Mouse (Mus musculus) midbrain, embryonic 14.5 days (tissue): ENCODE measurements at regions not wholly inside any gene's neighbourhood (a gene's known extent, or its start where the extent isn't known, plus 50 kb on each side); places are given as distances from the start of the nearest gene placed in this dataset.

ENCODE experiments used
- ATAC-seq: fragments of 200-750 bp; cut with Nextera tagmentation; 2 replicates; pipeline ENCODE4 v1.8.0; 2017; ENCODE audit warnings: moderate number of reproducible peaks, moderate library complexity; ENCODE audit not compliant: low FRiP score, low TSS enrichment
- DNase-seq: peaks from one replicate; pipeline ENCODE4 v3.0.0-alpha.2; 2015
- H3K27ac ChIP-seq: fragments of 300-500 bp; sonication (generic); replicated peaks from 2 replicates; pipeline ENCODE4 v1.5.1; 2014; ENCODE audit warnings: mild to moderate bottlenecking, low read depth, low read length, moderate library complexity
- H3K27me3 ChIP-seq: fragments of 300-500 bp; sonication (generic); 2 replicates; pipeline ENCODE4 v1.6.1; 2014; ENCODE audit warnings: low read length, control low read depth, mixed read lengths; ENCODE audit not compliant: control insufficient read depth, insufficient read depth
- H3K36me3 ChIP-seq: fragments of 300-500 bp; sonication (generic); 2 replicates; pipeline ENCODE4 v1.6.1; 2014; ENCODE audit warnings: low read length, control low read depth; ENCODE audit not compliant: control insufficient read depth, insufficient read depth
- H3K4me1 ChIP-seq: fragments of 300-500 bp; sonication (generic); 2 replicates; pipeline ENCODE4 v1.6.1; 2014; ENCODE audit warnings: mild to moderate bottlenecking, antibody characterized with exemption, low read length, control low read depth; ENCODE audit not compliant: control insufficient read depth, insufficient read depth
- H3K4me2 ChIP-seq: fragments of 300-500 bp; sonication (generic); 2 replicates; pipeline ENCODE4 v1.6.1; 2014; ENCODE audit warnings: mild to moderate bottlenecking, low read length, moderate library complexity
- H3K4me3 ChIP-seq: fragments of 300-500 bp; sonication (generic); replicated peaks from 2 replicates; pipeline ENCODE4 v1.5.1; 2014; ENCODE audit warnings: low read depth, low read length
- H3K9ac ChIP-seq: fragments of 300-500 bp; sonication (generic); replicated peaks from 2 replicates; pipeline ENCODE4 v1.6.1; 2014; ENCODE audit warnings: mild to moderate bottlenecking, low read length, moderate library complexity
- H3K9me3 ChIP-seq: fragments of 300-500 bp; sonication (generic); 2 replicates; pipeline ENCODE4 v1.6.1; 2016; ENCODE audit warnings: low read length, control low read depth, mixed read lengths; ENCODE audit not compliant: control insufficient read depth
- WGBS: fragments of 180-500 bp; shearing (Covaris S2); extraction: QIAGEN DNeasy Blood & Tissue Kit; methylation state at CpG from one replicate; pipeline ENCODE4 v1.1.7; 2014; 5-methylcytosine and 5-hydroxymethylcytosine counted together

GRCm38 (mm10) chr6:93200886-93201285, 257.6 kb upstream of the Adamts9 start:
- no peak overlapping the region for H3K4me2 ChIP-seq
- no peaks in the 10 kb centered on the region for H3K27me3 ChIP-seq
- H3K9me3 ChIP-seq = no peaks in the 10 kb centered on the region
- DNase-seq = no peak
- H3K4me3 ChIP-seq = no peak overlapping the region
- H3K36me3 ChIP-seq = no peaks in the 10 kb centered on the region
- no peak overlapping the region for H3K9ac ChIP-seq
- no peaks in the 10 kb centered on the region for H3K4me1 ChIP-seq
- ATAC-seq = no peak
- 83% methylated on average over 1 of the region's 1 CpGs for WGBS
- no peak overlapping the region for H3K27ac ChIP-seq

DNA sequence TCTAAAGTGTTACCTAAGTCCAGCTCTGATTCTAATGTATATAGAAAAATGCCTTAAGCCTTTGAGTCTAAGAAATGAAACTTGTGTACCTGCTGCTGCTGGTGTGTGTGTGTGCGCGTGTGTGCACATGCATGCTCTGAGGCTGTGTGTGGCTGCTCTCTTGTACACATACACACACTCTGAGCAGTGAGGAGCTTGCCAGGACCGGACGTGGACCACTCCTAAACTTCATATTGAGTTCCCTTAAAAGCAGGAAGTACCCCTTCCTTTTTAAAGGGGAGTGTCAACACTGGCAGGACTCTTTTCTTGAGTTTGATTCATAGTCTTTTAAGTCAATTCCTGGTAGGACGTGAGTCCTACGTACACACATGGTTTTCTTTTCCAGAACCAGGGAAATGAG, 251.4 kb upstream of the Adamts9 start:
- Histone ChIP-seq H3K36me3 (no peaks in the 10 kb centered on the region), H3K9ac (no peak overlapping the region), H3K4me1 (no peaks in the 10 kb centered on the region), H3K4me2 (no peak overlapping the region), H3K27me3 (no peaks in the 10 kb centered on the region), H3K4me3 (no peak overlapping the region), H3K9me3 (no peaks in the 10 kb centered on the region), H3K27ac (no peak overlapping the region)
- ATAC-seq = no peak
- no peak for DNase-seq
- 93% methylated on average over 6 of the region's 6 CpGs for WGBS

GRCm38 (mm10) chr6:93192980-93193379, 249.7 kb upstream of the Adamts9 start:
- DNase-seq = no peak
- H3K36me3 ChIP-seq = no peaks in the 10 kb centered on the region
- no peak overlapping the region for H3K4me3 ChIP-seq
- H3K4me2 ChIP-seq = no peak overlapping the region
- H3K27me3 ChIP-seq = no peaks in the 10 kb centered on the region
- no peak overlapping the region for H3K9ac ChIP-seq
- H3K4me1 ChIP-seq = no peaks in the 10 kb centered on the region
- no peak for ATAC-seq
- H3K9me3 ChIP-seq = no peaks in the 10 kb centered on the region
- no peak overlapping the region for H3K27ac ChIP-seq
- 54% methylated on average over 2 of the region's 2 CpGs for WGBS

DNA sequence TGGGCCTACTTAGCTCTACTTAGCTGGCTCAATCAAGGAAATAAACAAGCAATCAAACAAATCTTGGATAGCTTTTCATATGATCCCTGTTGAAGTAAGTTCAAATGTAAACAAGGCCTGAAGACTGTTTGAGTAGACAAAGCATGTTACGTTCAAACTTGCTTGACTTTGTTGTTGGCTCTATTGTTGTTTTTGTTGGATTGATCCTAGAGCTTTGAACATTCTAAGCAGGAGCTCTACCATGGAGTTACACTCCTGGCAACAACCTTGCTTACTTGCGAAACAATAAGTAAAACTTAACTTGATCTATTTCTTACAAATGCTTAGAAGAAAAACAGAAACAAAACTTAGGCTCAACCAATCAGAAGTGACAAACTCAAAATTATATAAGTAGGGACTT, 247.7 kb upstream of the Adamts9 start:
- Histone ChIP-seq H3K27ac (no peak overlapping the region), H3K9ac (no peak overlapping the region), H3K4me3 (no peak overlapping the region), H3K4me2 (no peak overlapping the region), H3K36me3 (no peaks in the 10 kb centered on the region), H3K9me3 (no peaks in the 10 kb centered on the region), H3K4me1 (no peaks in the 10 kb centered on the region), H3K27me3 (no peaks in the 10 kb centered on the region)
- DNase-seq = no peak
- WGBS = 91% methylated on average over 2 of the region's 2 CpGs
- no peak for ATAC-seq

- 75% methylated on average over 5 of the region's 5 CpGs for WGBS
- no peaks in the 10 kb centered on the region for H3K36me3 ChIP-seq
- no peak overlapping the region for H3K4me2 ChIP-seq
- DNase-seq (no peak), ATAC-seq (no peak)
- no peak overlapping the region for H3K27ac ChIP-seq
- no peak overlapping the region for H3K9ac ChIP-seq
- H3K4me1 ChIP-seq = no peaks in the 10 kb centered on the region; the same call in 1 of the 2 replicates
- H3K27me3 ChIP-seq = no peaks in the 10 kb centered on the region
- no peaks in the 10 kb centered on the region for H3K9me3 ChIP-seq
- no peak overlapping the region for H3K4me3 ChIP-seq
Measured at GRCm38 (mm10) chr6:93168526-93168925, 225.2 kb upstream of the Adamts9 start.

- Histone ChIP-seq H3K4me2 (no peak overlapping the region), H3K27me3 (no peaks in the 10 kb centered on the region), H3K36me3 (no peaks in the 10 kb centered on the region), H3K9me3 (no peaks in the 10 kb centered on the region), H3K27ac (no peak overlapping the region), H3K9ac (no peak overlapping the region), H3K4me3 (no peak overlapping the region), H3K4me1 (no peaks in the 10 kb centered on the region; the same call in 1 of the 2 replicates)
- DNase-seq = no peak
- WGBS = 39% methylated on average over 7 of the region's 7 CpGs
- ATAC-seq = no peak
Measured at GRCm38 (mm10) chr6:93167281-93167680, 224.0 kb upstream of the Adamts9 start.

DNA sequence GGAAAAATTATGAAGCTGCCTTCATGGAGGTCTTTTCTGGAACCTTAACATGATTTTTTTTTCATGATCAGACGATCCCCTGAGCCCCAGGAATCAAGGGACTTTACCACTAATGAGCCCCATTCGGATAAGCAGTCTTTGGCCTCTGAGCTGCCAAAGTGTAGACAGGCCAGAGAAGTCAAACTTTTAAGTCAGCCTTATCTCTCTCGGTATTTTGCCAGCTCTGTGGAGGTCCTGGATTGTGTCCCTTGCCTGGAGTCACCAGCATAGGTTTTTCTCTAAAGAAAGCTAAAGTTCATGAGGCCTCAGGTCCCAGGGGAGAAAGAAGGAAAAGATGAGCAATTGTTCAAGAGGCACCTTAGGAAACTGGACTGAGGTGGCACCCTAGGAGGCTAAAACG, 222.7 kb upstream of the Adamts9 start:
- Histone ChIP-seq H3K4me1 (no peaks in the 10 kb centered on the region; the same call in 1 of the 2 replicates), H3K27ac (no peak overlapping the region), H3K4me2 (no peak overlapping the region), H3K4me3 (no peak overlapping the region), H3K36me3 (no peaks in the 10 kb centered on the region), H3K9ac (no peak overlapping the region), H3K27me3 (no peaks in the 10 kb centered on the region), H3K9me3 (no peaks in the 10 kb centered on the region)
- no peak for ATAC-seq
- no peak for DNase-seq
- WGBS = 81% methylated on average over 4 of the region's 4 CpGs

DNA sequence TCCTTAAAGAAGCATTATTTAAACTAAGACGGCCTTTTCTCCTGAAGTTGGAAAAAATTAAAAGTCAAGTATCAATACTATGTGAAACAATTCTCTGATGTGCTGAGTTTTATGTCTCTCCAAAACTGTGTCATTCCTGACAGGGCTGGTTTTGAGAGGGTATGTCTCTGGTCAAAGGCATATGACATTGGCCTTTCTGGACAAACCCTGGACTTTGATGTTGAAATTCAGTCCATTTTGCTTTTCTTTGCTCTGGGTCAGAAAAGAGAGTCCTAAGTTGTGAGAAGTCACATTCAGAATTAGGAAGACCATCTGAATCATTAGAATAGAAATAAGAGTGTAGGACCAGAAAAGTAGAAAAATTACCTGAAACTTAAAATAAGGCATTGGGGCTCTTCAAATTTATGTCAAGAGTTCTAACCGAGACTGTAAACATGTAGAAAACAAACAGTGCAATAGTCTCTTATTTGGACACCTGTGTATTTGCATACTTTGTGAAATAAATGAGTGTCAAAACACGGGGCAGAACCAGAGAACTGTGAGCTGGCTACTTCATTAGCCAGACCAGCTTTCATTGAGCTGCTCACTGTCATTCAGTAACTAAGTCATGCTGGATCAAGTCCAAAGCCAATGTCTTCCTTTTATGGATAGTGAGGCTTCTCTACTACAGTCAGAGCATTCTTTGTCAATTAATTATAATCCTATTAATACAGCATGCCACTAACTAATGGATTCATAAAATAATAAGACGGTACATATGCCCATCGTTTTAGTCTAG, 209.3 kb upstream of the Adamts9 start:
- Histone ChIP-seq H3K36me3 (no peaks in the 10 kb centered on the region), H3K4me3 (no peak overlapping the region), H3K9me3 (no peaks in the 10 kb centered on the region), H3K27ac (no peak overlapping the region), H3K4me1 (no peaks in the 10 kb centered on the region), H3K9ac (no peak overlapping the region), H3K27me3 (no peaks in the 10 kb centered on the region), H3K4me2 (no peak overlapping the region)
- 84% methylated on average over 5 of the region's 5 CpGs for WGBS
- no peak for DNase-seq
- ATAC-seq = no peak

DNA sequence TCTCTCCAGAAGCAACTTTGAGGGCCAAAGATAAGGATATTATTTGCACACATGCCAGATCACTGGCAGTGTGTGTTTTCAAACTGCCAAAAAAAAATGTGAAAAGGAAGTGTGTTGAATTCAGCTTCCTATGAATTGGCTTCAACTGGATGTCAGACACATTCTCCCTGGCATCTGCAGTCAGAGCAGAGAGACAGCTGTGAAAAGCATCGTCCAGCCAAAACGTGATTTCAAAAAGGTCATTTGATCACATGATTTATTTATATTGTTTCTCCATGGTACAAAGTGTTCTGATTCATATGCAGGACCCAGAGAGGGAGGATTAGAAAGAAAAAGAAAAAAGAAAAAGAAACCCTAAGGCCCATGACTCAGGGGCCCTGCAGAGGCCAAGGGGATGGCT, 207.2 kb upstream of the Adamts9 start:
- ATAC-seq = no peak
- WGBS = 32% methylated on average over 2 of the region's 2 CpGs
- Histone ChIP-seq H3K27ac (no peak overlapping the region), H3K36me3 (no peaks in the 10 kb centered on the region), H3K9ac (no peak overlapping the region), H3K4me3 (no peak overlapping the region), H3K27me3 (no peaks in the 10 kb centered on the region), H3K9me3 (no peaks in the 10 kb centered on the region), H3K4me1 (no peaks in the 10 kb centered on the region), H3K4me2 (no peak overlapping the region)
- no peak for DNase-seq
